Mouse (Mus musculus): ENCODE results near the gene Stac. TPM values are rescaled to one million over a fixed set of nuclear protein-coding genes. Genes with fewer than 3 reads are reported as not detected.

Gene Stac
- polyA plus RNA-seq, 1 experiment, result 0.67 TPM

- TF ChIP-seq CEBPB (IDR thresholded peaks at IDR 0.05; ENCODE audit: insufficient read depth, poor library complexity, severe bottlenecking) (no peak), REST (IDR thresholded peaks at IDR 0.05; ENCODE audit: insufficient read depth, insufficient read length) (no peak), MYOD1 (IDR thresholded peaks at IDR 0.05; ENCODE audit: control insufficient read depth in 1 of 3, insufficient read length in 2 of 3, low read depth in 2 of 3) (no peak), TCF3 (IDR thresholded peaks at IDR 0.05; ENCODE audit: insufficient read length, low read depth) (no peak), TCF12 (IDR thresholded peaks at IDR 0.05; ENCODE audit: insufficient read depth, poor library complexity, severe bottlenecking) (no peak), MAX (IDR thresholded peaks at IDR 0.05; ENCODE audit: low read depth) (no peak), POLR2AphosphoS2 (IDR thresholded peaks at IDR 0.05; ENCODE audit: insufficient read length, low read depth) (no peak), E2F4 (IDR thresholded peaks at IDR 0.05; ENCODE audit: insufficient read depth) (no peak)
- Histone ChIP-seq H3K4me2 (ENCODE audit: low read depth) (no peak overlapping the region), H3ac (ENCODE audit: control insufficient read depth, insufficient read length) (no peak overlapping the region), H3K36me3 (ENCODE audit: control insufficient read depth, insufficient read depth) (no peaks in the 10 kb centered on the region), H3K27me3 (ENCODE audit: control insufficient read depth, insufficient read depth, insufficient read length) (no peaks in the 10 kb centered on the region), H3K79me2 (ENCODE audit: control insufficient read depth, insufficient read depth) (no peaks in the 10 kb centered on the region), H3K4me3 (no peak overlapping the region)
Measured at GRCm38 (mm10) chr9:111523871-111524270, 166.3 kb downstream of the Stac start.

- H3K27me3 ChIP-seq (ENCODE audit: control insufficient read depth, insufficient read depth, insufficient read length), result no peaks in the 10 kb centered on the region
- H3K4me2 ChIP-seq (ENCODE audit: low read depth), result no peak overlapping the region
- H3ac ChIP-seq (ENCODE audit: control insufficient read depth, insufficient read length), result no peak overlapping the region
- no peak overlapping the region for H3K4me3 ChIP-seq
- H3K36me3 ChIP-seq (ENCODE audit: control insufficient read depth, insufficient read depth), result no peaks in the 10 kb centered on the region
- no peak for TF ChIP-seq E2F4 (IDR thresholded peaks at IDR 0.05; ENCODE audit: insufficient read depth)
- no peak for TF ChIP-seq REST (IDR thresholded peaks at IDR 0.05; ENCODE audit: insufficient read depth, insufficient read length)
- TF ChIP-seq POLR2AphosphoS2 (IDR thresholded peaks at IDR 0.05; ENCODE audit: insufficient read length, low read depth), result no peak
- no peak for TF ChIP-seq SRF (IDR thresholded peaks at IDR 0.05; ENCODE audit: control insufficient read depth, insufficient read length, low read depth)
- TF ChIP-seq POLR2A (IDR thresholded peaks at IDR 0.05; ENCODE audit: insufficient read length, low read depth), result no peak
- TF ChIP-seq TCF3 (IDR thresholded peaks at IDR 0.05; ENCODE audit: insufficient read length, low read depth), result no peak
- TF ChIP-seq TCF12 (IDR thresholded peaks at IDR 0.05; ENCODE audit: insufficient read depth, poor library complexity, severe bottlenecking), result no peak
- TF ChIP-seq MYOG (IDR thresholded peaks at IDR 0.05; ENCODE audit: control insufficient read depth in 1 of 3, insufficient read depth in 1 of 3, insufficient read length in 2 of 3, low read depth in 2 of 3), result no peak
- TF ChIP-seq MYOD1 (IDR thresholded peaks at IDR 0.05; ENCODE audit: control insufficient read depth in 1 of 3, insufficient read length in 2 of 3, low read depth in 2 of 3), result no peak
- no peak for TF ChIP-seq CEBPB (IDR thresholded peaks at IDR 0.05; ENCODE audit: insufficient read depth, poor library complexity, severe bottlenecking)
- TF ChIP-seq USF1 (IDR thresholded peaks at IDR 0.05; ENCODE audit: low read depth), result no peak
- no peak for TF ChIP-seq MAX (IDR thresholded peaks at IDR 0.05; ENCODE audit: low read depth)
- no peaks in the 10 kb centered on the region for H3K79me2 ChIP-seq (ENCODE audit: control insufficient read depth, insufficient read depth)
Measured at GRCm38 (mm10) chr9:111523111-111523510, 167.0 kb downstream of the Stac start.

- Histone ChIP-seq H3K36me3 (ENCODE audit: control insufficient read depth, insufficient read depth) (no peaks in the 10 kb centered on the region), H3K27me3 (ENCODE audit: control insufficient read depth, insufficient read depth, insufficient read length) (no peaks in the 10 kb centered on the region), H3ac (ENCODE audit: control insufficient read depth, insufficient read length) (no peak overlapping the region), H3K4me2 (ENCODE audit: low read depth) (no peak overlapping the region), H3K4me3 (no peak overlapping the region), H3K79me2 (ENCODE audit: control insufficient read depth, insufficient read depth) (no peaks in the 10 kb centered on the region)
- TF ChIP-seq POLR2A (IDR thresholded peaks at IDR 0.05; ENCODE audit: insufficient read length, low read depth) (no peak), MAX (IDR thresholded peaks at IDR 0.05; ENCODE audit: low read depth) (no peak), USF1 (IDR thresholded peaks at IDR 0.05; ENCODE audit: low read depth) (no peak), TCF3 (IDR thresholded peaks at IDR 0.05; ENCODE audit: insufficient read length, low read depth) (no peak), TCF12 (IDR thresholded peaks at IDR 0.05; ENCODE audit: insufficient read depth, poor library complexity, severe bottlenecking) (no peak), E2F4 (IDR thresholded peaks at IDR 0.05; ENCODE audit: insufficient read depth) (no peak), CEBPB (IDR thresholded peaks at IDR 0.05; ENCODE audit: insufficient read depth, poor library complexity, severe bottlenecking) (no peak), SRF (IDR thresholded peaks at IDR 0.05; ENCODE audit: control insufficient read depth, insufficient read length, low read depth) (no peak), REST (IDR thresholded peaks at IDR 0.05; ENCODE audit: insufficient read depth, insufficient read length) (no peak), MYOG (IDR thresholded peaks at IDR 0.05; ENCODE audit: control insufficient read depth in 1 of 3, insufficient read depth in 1 of 3, insufficient read length in 2 of 3, low read depth in 2 of 3) (no peak), MYOD1 (IDR thresholded peaks at IDR 0.05; ENCODE audit: control insufficient read depth in 1 of 3, insufficient read length in 2 of 3, low read depth in 2 of 3) (no peak), POLR2AphosphoS2 (IDR thresholded peaks at IDR 0.05; ENCODE audit: insufficient read length, low read depth) (no peak)
Measured at GRCm38 (mm10) chr9:111522226-111522625, 167.9 kb downstream of the Stac start.

GRCm38 (mm10) chr9:111515536-111515935 is 174.6 kb downstream of the Stac start:
- Histone ChIP-seq H3ac (ENCODE audit: control insufficient read depth, insufficient read length) (no peak overlapping the region), H3K4me2 (ENCODE audit: low read depth) (no peak overlapping the region), H3K79me2 (ENCODE audit: control insufficient read depth, insufficient read depth) (no peaks in the 10 kb centered on the region), H3K36me3 (ENCODE audit: control insufficient read depth, insufficient read depth) (no peaks in the 10 kb centered on the region), H3K27me3 (ENCODE audit: control insufficient read depth, insufficient read depth, insufficient read length) (no peaks in the 10 kb centered on the region), H3K4me3 (no peak overlapping the region)
- TF ChIP-seq POLR2AphosphoS2 (IDR thresholded peaks at IDR 0.05; ENCODE audit: insufficient read length, low read depth) (no peak), E2F4 (IDR thresholded peaks at IDR 0.05; ENCODE audit: insufficient read depth) (no peak), POLR2A (IDR thresholded peaks at IDR 0.05; ENCODE audit: insufficient read length, low read depth) (no peak), CEBPB (IDR thresholded peaks at IDR 0.05; ENCODE audit: insufficient read depth, poor library complexity, severe bottlenecking) (no peak), MYOG (IDR thresholded peaks at IDR 0.05; ENCODE audit: control insufficient read depth in 1 of 3, insufficient read depth in 1 of 3, insufficient read length in 2 of 3, low read depth in 2 of 3) (no peak), TCF3 (IDR thresholded peaks at IDR 0.05; ENCODE audit: insufficient read length, low read depth) (no peak), MYOD1 (IDR thresholded peaks at IDR 0.05; ENCODE audit: control insufficient read depth in 1 of 3, insufficient read length in 2 of 3, low read depth in 2 of 3) (no peak), SRF (IDR thresholded peaks at IDR 0.05; ENCODE audit: control insufficient read depth, insufficient read length, low read depth) (no peak), TCF12 (IDR thresholded peaks at IDR 0.05; ENCODE audit: insufficient read depth, poor library complexity, severe bottlenecking) (no peak), MAX (IDR thresholded peaks at IDR 0.05; ENCODE audit: low read depth) (no peak), USF1 (IDR thresholded peaks at IDR 0.05; ENCODE audit: low read depth) (no peak), REST (IDR thresholded peaks at IDR 0.05; ENCODE audit: insufficient read depth, insufficient read length) (no peak)

Measured in myocyte (in vitro differentiated cells).